Mouse (Mus musculus): ENCODE measurements around the gene Dkk3. TPM values are rescaled to one million over a fixed set of nuclear protein-coding genes. Genes with fewer than 3 reads are reported as not detected.
"Not testable (repeated sequence)": the region's sequence is repeated elsewhere in the genome, so short reads cannot be mapped to it uniquely, and the experiment has no call there.

Dkk3 gene
- polyA plus RNA-seq, 1 experiment from 2014 or later = 55.0 TPM

DNA sequence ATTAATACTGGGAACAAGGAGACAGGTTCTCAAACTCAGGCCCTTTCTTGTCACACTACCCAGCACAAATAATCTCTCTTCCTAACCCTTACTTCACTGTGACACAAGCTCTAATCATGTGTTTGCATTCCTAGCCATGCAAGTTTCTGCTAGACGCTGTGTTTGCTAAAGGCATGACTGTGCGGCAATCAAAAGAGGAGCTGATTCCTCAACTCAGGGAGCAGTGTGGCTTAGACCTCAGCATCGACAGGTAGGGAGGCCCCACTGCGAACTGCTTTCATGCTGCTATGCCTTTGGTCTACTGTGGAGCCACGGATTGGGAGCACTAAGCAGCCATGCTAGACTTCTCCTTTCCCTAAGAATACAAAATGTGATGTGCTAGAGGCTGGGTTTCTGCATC is 55.0 kb downstream of the Dkk3 start:
- DNase-seq (ENCODE audit: low spot score) = no peak
- Histone ChIP-seq H3K36me3 (ENCODE audit: control insufficient read depth, insufficient read depth, low read length) (peaks cover 90% of the 10 kb centered on the region), H3K4me3 (ENCODE audit: low read depth, low read length) (no peak overlapping the region), H3K9me3 (ENCODE audit: control insufficient read depth, low read length) (no peaks in the 10 kb centered on the region), H3K27ac (replicated peaks; ENCODE audit: low read depth, low read length) (no peak overlapping the region), H3K27me3 (replicated peaks; ENCODE audit: control insufficient read depth, insufficient read depth, low read length) (no peaks in the 10 kb centered on the region), H3K4me1 (ENCODE audit: control insufficient read depth, insufficient read depth, low read length) (no peaks in the 10 kb centered on the region), H3K9ac (ENCODE audit: low read depth, low read length) (no peak overlapping the region), H3K4me2 (ENCODE audit: low read depth, low read length) (no peak overlapping the region)
- no peak for ATAC-seq (ENCODE audit: low read depth)
- 92% methylated on average over 5 of the region's 5 CpGs for WGBS

DNA sequence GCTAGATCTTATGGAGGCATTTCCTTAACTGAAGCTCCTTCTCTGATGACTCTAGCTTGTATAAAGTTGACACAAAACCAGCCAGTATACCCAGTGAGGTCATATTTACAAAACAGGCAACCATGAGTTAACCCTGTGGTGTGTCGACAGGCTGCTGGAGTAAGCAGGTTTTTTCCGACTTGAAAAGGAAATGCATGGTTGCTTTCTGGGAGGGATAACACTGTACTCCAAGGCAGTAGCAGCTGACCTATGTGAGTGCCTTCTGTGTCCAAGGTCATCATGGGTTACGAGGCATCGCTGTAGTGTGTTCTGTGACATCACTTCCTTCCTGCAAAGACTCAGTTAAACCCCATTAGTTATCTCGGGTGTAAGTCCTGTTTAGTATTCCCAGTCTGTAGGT is 55.9 kb downstream of the Dkk3 start:
- DNase-seq (ENCODE audit: low spot score) = no peak
- 75% methylated on average over 5 of the region's 5 CpGs for WGBS
- no peaks in the 10 kb centered on the region for H3K4me1 ChIP-seq (ENCODE audit: control insufficient read depth, insufficient read depth, low read length)
- no peak for ATAC-seq (ENCODE audit: low read depth)
- no peak overlapping the region for H3K9ac ChIP-seq (ENCODE audit: low read depth, low read length)
- no peaks in the 10 kb centered on the region for H3K27me3 ChIP-seq (replicated peaks; ENCODE audit: control insufficient read depth, insufficient read depth, low read length)
- H3K4me3 ChIP-seq (ENCODE audit: low read depth, low read length) = no peak overlapping the region
- no peaks in the 10 kb centered on the region for H3K9me3 ChIP-seq (ENCODE audit: control insufficient read depth, low read length)
- no peak overlapping the region for H3K27ac ChIP-seq (replicated peaks; ENCODE audit: low read depth, low read length)
- H3K36me3 ChIP-seq (ENCODE audit: control insufficient read depth, insufficient read depth, low read length) = peaks cover 90% of the 10 kb centered on the region
- no peak overlapping the region for H3K4me2 ChIP-seq (ENCODE audit: low read depth, low read length)

DNA sequence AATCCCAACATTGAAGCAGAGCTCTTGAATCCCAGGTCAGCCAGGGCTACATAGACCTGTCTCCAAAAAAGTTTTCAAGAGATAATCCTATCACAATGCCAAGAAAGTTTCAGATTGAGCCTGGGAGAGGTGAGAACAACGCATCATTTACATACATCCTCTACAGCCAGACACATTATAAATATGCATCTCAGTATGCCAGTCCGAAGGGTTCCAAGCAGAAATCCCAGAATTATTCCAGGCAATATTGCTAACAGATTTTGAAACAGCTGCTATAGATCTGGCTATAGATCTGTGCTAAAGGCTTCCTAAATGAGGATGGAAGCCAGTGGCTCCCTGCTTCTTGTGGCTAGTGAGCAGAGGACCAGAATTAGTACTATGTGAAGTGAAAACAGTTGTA is 58.0 kb downstream of the Dkk3 start:
- Histone ChIP-seq H3K36me3 (ENCODE audit: control insufficient read depth, insufficient read depth, low read length) (peaks cover 85% of the 10 kb centered on the region), H3K4me2 (ENCODE audit: low read depth, low read length) (no peak overlapping the region), H3K9me3 (ENCODE audit: control insufficient read depth, low read length) (no peaks in the 10 kb centered on the region), H3K9ac (ENCODE audit: low read depth, low read length) (no peak overlapping the region), H3K4me3 (ENCODE audit: low read depth, low read length) (no peak overlapping the region), H3K27me3 (replicated peaks; ENCODE audit: control insufficient read depth, insufficient read depth, low read length) (no peaks in the 10 kb centered on the region), H3K27ac (replicated peaks; ENCODE audit: low read depth, low read length) (no peak overlapping the region), H3K4me1 (ENCODE audit: control insufficient read depth, insufficient read depth, low read length) (no peaks in the 10 kb centered on the region)
- WGBS = 89% methylated on average over 2 of the region's 2 CpGs
- ATAC-seq (ENCODE audit: low read depth) (no peak), DNase-seq (ENCODE audit: low spot score) (no peak)

DNA sequence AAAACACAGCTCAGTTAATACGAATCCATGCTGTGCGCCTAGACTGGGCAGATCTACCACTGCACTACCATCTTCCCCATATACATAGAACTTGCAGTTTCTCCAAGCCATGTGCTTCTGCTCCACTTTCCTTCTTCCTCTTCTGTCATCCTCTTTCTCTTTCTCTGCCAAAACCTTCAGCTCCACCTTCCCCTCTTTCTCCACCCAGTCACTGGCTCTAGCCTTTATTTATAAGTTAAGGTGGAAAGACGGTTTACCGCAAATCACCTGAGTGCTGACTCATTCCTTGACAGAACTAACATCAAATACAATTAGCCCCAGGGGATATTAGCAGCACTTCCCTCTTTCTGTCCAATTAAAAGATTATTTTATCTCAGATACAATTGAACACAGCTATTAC is 63.9 kb downstream of the Dkk3 start:
- not testable (repeated sequence) for H3K4me3 ChIP-seq (ENCODE audit: low read depth, low read length); H3K4me2 ChIP-seq (ENCODE audit: low read depth, low read length); H3K27ac ChIP-seq (replicated peaks; ENCODE audit: low read depth, low read length); H3K4me1 ChIP-seq (ENCODE audit: control insufficient read depth, insufficient read depth, low read length); H3K27me3 ChIP-seq (replicated peaks; ENCODE audit: control insufficient read depth, insufficient read depth, low read length); H3K9ac ChIP-seq (ENCODE audit: low read depth, low read length); H3K9me3 ChIP-seq (ENCODE audit: control insufficient read depth, low read length); DNase-seq (ENCODE audit: low spot score); ATAC-seq (ENCODE audit: low read depth)
- 88% methylated on average over 4 of the region's 4 CpGs for WGBS
- peaks cover 86% of the 10 kb centered on the region for H3K36me3 ChIP-seq (ENCODE audit: control insufficient read depth, insufficient read depth, low read length)

DNA sequence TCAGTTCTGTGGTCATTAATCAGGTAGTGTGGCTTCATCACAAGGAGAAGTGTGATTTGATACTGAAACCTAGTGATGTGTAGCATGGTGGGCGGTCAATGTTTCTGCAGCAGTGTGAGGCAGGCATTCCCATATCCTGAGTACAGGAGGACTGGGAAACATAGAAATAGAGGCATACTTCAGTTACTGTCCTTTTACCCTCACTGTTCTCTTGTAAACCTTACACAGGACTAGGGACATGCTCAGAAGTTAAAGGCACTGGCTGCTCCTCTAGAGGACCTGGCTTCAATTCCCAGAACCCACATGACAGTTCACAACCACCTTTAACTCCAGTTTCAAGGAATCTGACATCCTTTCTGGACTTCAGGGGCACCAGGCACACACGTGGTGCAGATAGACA is 72.7 kb downstream of the Dkk3 start:
- H3K27me3 ChIP-seq (replicated peaks; ENCODE audit: control insufficient read depth, insufficient read depth, low read length) = no peaks in the 10 kb centered on the region
- peaks cover 77% of the 10 kb centered on the region for H3K36me3 ChIP-seq (ENCODE audit: control insufficient read depth, insufficient read depth, low read length)
- ATAC-seq (ENCODE audit: low read depth) (no peak), DNase-seq (ENCODE audit: low spot score) (no peak)
- H3K27ac ChIP-seq (replicated peaks; ENCODE audit: low read depth, low read length) = no peak overlapping the region
- no peak overlapping the region for H3K4me3 ChIP-seq (ENCODE audit: low read depth, low read length)
- H3K9ac ChIP-seq (ENCODE audit: low read depth, low read length) = no peak overlapping the region
- H3K4me2 ChIP-seq (ENCODE audit: low read depth, low read length) = no peak overlapping the region
- no peaks in the 10 kb centered on the region for H3K9me3 ChIP-seq (ENCODE audit: control insufficient read depth, low read length)
- no peaks in the 10 kb centered on the region for H3K4me1 ChIP-seq (ENCODE audit: control insufficient read depth, insufficient read depth, low read length)
- WGBS = 92% methylated on average over 2 of the region's 2 CpGs

DNA sequence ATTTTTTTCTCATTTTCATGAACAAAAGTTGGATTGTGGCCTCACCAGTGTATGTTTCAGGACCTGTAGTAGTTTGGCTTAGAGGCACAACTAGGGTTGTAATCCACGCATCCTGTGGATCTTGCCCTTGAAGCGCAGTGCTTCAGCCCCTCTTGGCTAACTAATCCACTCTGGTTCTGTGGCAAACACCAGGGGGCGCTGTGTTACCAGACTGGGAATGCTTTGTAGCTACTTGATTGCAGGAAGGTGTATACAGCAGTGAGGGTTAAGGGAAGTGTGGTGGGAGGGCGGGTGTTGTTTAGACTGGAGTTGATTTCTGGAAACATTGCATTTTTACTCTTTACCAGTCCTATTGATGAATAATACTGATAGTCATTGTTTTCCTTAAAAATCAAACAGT is 73.8 kb downstream of the Dkk3 start:
- WGBS = 38% methylated on average over 4 of the region's 4 CpGs
- ATAC-seq (ENCODE audit: low read depth) (peak; percentile 72; the same call in 1 of the 2 replicates), DNase-seq (ENCODE audit: low spot score) (peak; percentile 87)
- Histone ChIP-seq H3K9me3 (ENCODE audit: control insufficient read depth, low read length) (no peaks in the 10 kb centered on the region), H3K27ac (replicated peaks; ENCODE audit: low read depth, low read length) (no peak overlapping the region), H3K36me3 (ENCODE audit: control insufficient read depth, insufficient read depth, low read length) (peaks cover 72% of the 10 kb centered on the region), H3K9ac (ENCODE audit: low read depth, low read length) (no peak overlapping the region), H3K4me3 (ENCODE audit: low read depth, low read length) (no peak overlapping the region), H3K4me2 (ENCODE audit: low read depth, low read length) (no peak overlapping the region), H3K4me1 (ENCODE audit: control insufficient read depth, insufficient read depth, low read length) (no peaks in the 10 kb centered on the region), H3K27me3 (replicated peaks; ENCODE audit: control insufficient read depth, insufficient read depth, low read length) (no peaks in the 10 kb centered on the region)

DNA sequence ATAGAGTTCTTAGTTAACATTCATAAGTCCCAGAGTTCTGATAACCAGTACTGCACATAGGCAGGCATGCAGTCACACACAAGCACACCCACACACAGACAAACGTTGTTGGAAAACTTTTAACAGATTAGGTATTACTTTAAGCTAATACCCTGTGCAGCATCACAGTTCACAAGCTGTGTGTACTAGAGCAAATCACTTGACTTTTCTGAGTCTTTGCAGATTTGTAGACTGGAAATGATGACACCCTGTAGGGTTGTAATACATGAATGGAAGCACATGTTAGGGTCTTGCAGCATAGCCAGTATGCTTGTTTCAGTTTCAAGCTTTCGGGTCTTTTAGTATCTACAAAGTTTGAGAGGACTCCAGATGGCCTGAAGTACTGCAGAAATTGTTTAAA is 74.6 kb downstream of the Dkk3 start:
- no peaks in the 10 kb centered on the region for H3K4me1 ChIP-seq (ENCODE audit: control insufficient read depth, insufficient read depth, low read length)
- H3K9ac ChIP-seq (ENCODE audit: low read depth, low read length) = no peak overlapping the region
- DNase-seq (ENCODE audit: low spot score) (no peak), ATAC-seq (ENCODE audit: low read depth) (no peak)
- H3K9me3 ChIP-seq (ENCODE audit: control insufficient read depth, low read length) = no peaks in the 10 kb centered on the region
- H3K36me3 ChIP-seq (ENCODE audit: control insufficient read depth, insufficient read depth, low read length) = peaks cover 67% of the 10 kb centered on the region
- WGBS = 84% methylated on average over 2 of the region's 2 CpGs
- no peak overlapping the region for H3K4me2 ChIP-seq (ENCODE audit: low read depth, low read length)
- H3K4me3 ChIP-seq (ENCODE audit: low read depth, low read length) = no peak overlapping the region
- no peaks in the 10 kb centered on the region for H3K27me3 ChIP-seq (replicated peaks; ENCODE audit: control insufficient read depth, insufficient read depth, low read length)
- H3K27ac ChIP-seq (replicated peaks; ENCODE audit: low read depth, low read length) = no peak overlapping the region

DNA sequence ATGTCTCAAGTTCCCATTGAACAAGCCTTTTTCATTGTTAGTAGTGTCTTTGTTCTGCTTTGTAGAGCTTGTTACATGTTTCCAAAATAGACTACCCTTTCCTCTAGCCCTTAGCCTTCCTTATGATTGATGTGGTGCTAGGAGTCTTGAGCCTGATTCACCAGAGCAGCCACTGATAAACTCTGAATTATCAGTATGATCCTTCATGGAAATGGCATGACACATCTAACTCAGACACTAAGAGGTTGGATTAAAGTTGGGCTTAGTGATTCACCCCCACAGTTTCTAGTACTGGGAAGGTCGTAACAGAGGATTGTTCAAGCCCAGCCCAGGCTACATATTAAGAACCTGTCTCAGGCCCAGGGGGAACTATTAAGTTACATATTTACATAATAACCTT is 76.2 kb downstream of the Dkk3 start:
- Histone ChIP-seq H3K36me3 (ENCODE audit: control insufficient read depth, insufficient read depth, low read length) (peaks cover 70% of the 10 kb centered on the region), H3K4me2 (ENCODE audit: low read depth, low read length) (no peak overlapping the region), H3K27ac (replicated peaks; ENCODE audit: low read depth, low read length) (no peak overlapping the region), H3K4me1 (ENCODE audit: control insufficient read depth, insufficient read depth, low read length) (no peaks in the 10 kb centered on the region), H3K9ac (ENCODE audit: low read depth, low read length) (no peak overlapping the region), H3K9me3 (ENCODE audit: control insufficient read depth, low read length) (no peaks in the 10 kb centered on the region), H3K4me3 (ENCODE audit: low read depth, low read length) (no peak overlapping the region), H3K27me3 (replicated peaks; ENCODE audit: control insufficient read depth, insufficient read depth, low read length) (no peaks in the 10 kb centered on the region)
- 79% methylated on average over 1 of the region's 1 CpGs for WGBS
- ATAC-seq (ENCODE audit: low read depth) (no peak), DNase-seq (ENCODE audit: low spot score) (no peak)

DNA sequence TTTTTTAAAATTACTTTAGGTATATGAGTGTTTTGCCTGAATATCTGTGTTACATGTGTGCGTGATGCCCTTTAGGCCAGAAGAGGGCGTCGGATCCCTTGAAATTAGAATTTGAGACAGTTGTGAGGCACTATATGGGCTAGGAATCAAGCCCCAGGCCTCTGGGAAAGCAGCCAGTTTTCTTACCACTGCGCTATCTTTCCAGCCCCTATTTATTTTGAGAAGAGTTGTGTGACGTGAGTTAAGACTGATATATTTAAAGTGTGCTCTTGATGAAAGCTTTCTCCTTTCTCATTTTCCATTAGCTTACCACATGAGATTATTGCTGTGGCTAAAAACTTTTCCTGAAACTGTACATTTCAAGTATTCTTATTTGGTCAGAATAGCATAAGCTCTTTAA is 84.0 kb downstream of the Dkk3 start:
- WGBS = 77% methylated on average over 5 of the region's 5 CpGs
- no peaks in the 10 kb centered on the region for H3K27me3 ChIP-seq (replicated peaks; ENCODE audit: control insufficient read depth, insufficient read depth, low read length)

More for the DNA sequence above, 84.0 kb downstream of the Dkk3 start:
- no peaks in the 10 kb centered on the region for H3K9me3 ChIP-seq (ENCODE audit: control insufficient read depth, low read length)
- no peak overlapping the region for H3K27ac ChIP-seq (replicated peaks; ENCODE audit: low read depth, low read length)
- no peaks in the 10 kb centered on the region for H3K4me1 ChIP-seq (ENCODE audit: control insufficient read depth, insufficient read depth, low read length)
- peaks cover 62% of the 10 kb centered on the region for H3K36me3 ChIP-seq (ENCODE audit: control insufficient read depth, insufficient read depth, low read length)
- DNase-seq (ENCODE audit: low spot score) = no peak
- no peak overlapping the region for H3K4me3 ChIP-seq (ENCODE audit: low read depth, low read length)
- no peak overlapping the region for H3K9ac ChIP-seq (ENCODE audit: low read depth, low read length)
- ATAC-seq (ENCODE audit: low read depth) = no peak
- H3K4me2 ChIP-seq (ENCODE audit: low read depth, low read length) = no peak overlapping the region
